Mouse (Mus musculus) CH12.LX (cell line): ENCODE measurements at regions not wholly inside any gene's neighbourhood (a gene's known extent, or its start where the extent isn't known, plus 50 kb on each side); places are given as distances from the start of the nearest gene placed in this dataset.

Experiments
- DNase-seq: peaks from one replicate; pipeline ENCODE4 v3.0.0-alpha.2; 2013; ENCODE audit errors: extremely low read depth
- H3K27ac ChIP-seq: 2 replicates; pipeline ENCODE4 v1.5.1; 2012; ENCODE audit warnings: low read depth, mild to moderate bottlenecking, control low read depth, moderate library complexity; ENCODE audit not compliant: insufficient read depth
- H3K27me3 ChIP-seq: replicated peaks from 2 replicates; pipeline ENCODE3; 2012; ENCODE audit warnings: inconsistent platforms
- H3K36me3 ChIP-seq, 2 experiments: replicated peaks in 1 of 2; 2 replicates each; pipeline versions ENCODE3 to v1.6.1; 2012; ENCODE audit warnings: inconsistent platforms in 1 of 2, low read length in 1 of 2, mild to moderate bottlenecking in 1 of 2, mixed read lengths in 1 of 2, moderate library complexity in 1 of 2; ENCODE audit not compliant: control insufficient read depth in 1 of 2, insufficient read depth in 1 of 2
- H3K4me1 ChIP-seq, 2 experiments: 2 replicates each; pipeline ENCODE4 v1.6.1; 2012; ENCODE audit warnings: inconsistent platforms in 1 of 2, moderate library complexity in 1 of 2; ENCODE audit not compliant: insufficient read depth in 2 of 2, control insufficient read depth in 1 of 2
- H3K4me2 ChIP-seq: 2 replicates; pipeline ENCODE4 v1.6.1; 2012; ENCODE audit warnings: low read depth, mild to moderate bottlenecking, control low read depth; ENCODE audit not compliant: poor library complexity, insufficient read depth, severe bottlenecking
- H3K4me3 ChIP-seq, 3 experiments: fragments of 150-350 bp in 1 of 3; sonication (generic) in 1 of 3; replicated peaks in 1 of 3; 2 replicates each; pipeline versions ENCODE3 to v1.5.1; 2011 to 2012; ENCODE audit warnings: low read depth in 2 of 3, low read length in 2 of 3, mild to moderate bottlenecking in 2 of 3, moderate library complexity in 2 of 3, control low read depth in 1 of 3, improper control_type of control experiment in 1 of 3, inconsistent platforms in 1 of 3, mixed read lengths in 1 of 3; ENCODE audit not compliant: poor library complexity in 1 of 3
- H3K79me2 ChIP-seq: replicated peaks from 2 replicates; pipeline ENCODE4 v1.6.1; 2012; ENCODE audit warnings: mild to moderate bottlenecking, moderate library complexity; ENCODE audit not compliant: control insufficient read depth, poor library complexity, insufficient read depth, severe bottlenecking; ENCODE audit errors: extremely low read depth
- H3K9ac ChIP-seq: 2 replicates; pipeline ENCODE4 v1.6.1; 2012; ENCODE audit warnings: low read depth, mild to moderate bottlenecking, control low read depth, moderate library complexity; ENCODE audit not compliant: insufficient read depth
- H3K9me3 ChIP-seq: replicated peaks from 2 replicates; pipeline ENCODE3; 2012; ENCODE audit warnings: low read length, inconsistent platforms, mixed read lengths
- E2F4 ChIP-seq: IDR thresholded peaks from 2 replicates; pipeline ENCODE4 v1.6.1; 2011; ENCODE audit warnings: low read depth, low read length, improper control_type of control experiment; ENCODE audit not compliant: insufficient replicate concordance
- ELF1 ChIP-seq: IDR thresholded peaks from 2 replicates; pipeline ENCODE4 v1.6.1; 2014; ENCODE audit warnings: low read depth, mild to moderate bottlenecking, inconsistent platforms, low read length, improper control_type of control experiment
- GABPA ChIP-seq: IDR thresholded peaks from 2 replicates; pipeline ENCODE4 v1.6.1; 2012; ENCODE audit warnings: low read depth, low read length, improper control_type of control experiment, inconsistent platforms; ENCODE audit not compliant: insufficient replicate concordance
- JUN ChIP-seq: IDR thresholded peaks from 2 replicates; pipeline ENCODE4 v1.6.1; 2011; ENCODE audit warnings: low read depth, mild to moderate bottlenecking, low read length, improper control_type of control experiment, moderate library complexity; ENCODE audit not compliant: insufficient read depth
- MAZ ChIP-seq: IDR thresholded peaks from 2 replicates; pipeline ENCODE4 v1.6.1; 2012; ENCODE audit warnings: low read depth, mild to moderate bottlenecking, inconsistent platforms, low read length, improper control_type of control experiment, moderate library complexity
- MYC ChIP-seq: IDR thresholded peaks from 2 replicates; pipeline ENCODE4 v1.6.1; 2011; ENCODE audit warnings: low read depth, mild to moderate bottlenecking, improper control_type of control experiment, low read length
- NRF1 ChIP-seq: IDR thresholded peaks from 2 replicates; pipeline ENCODE4 v1.6.1; 2014; ENCODE audit warnings: low read depth, mild to moderate bottlenecking, inconsistent platforms, low read length, improper control_type of control experiment, moderate library complexity
- POLR2A ChIP-seq: IDR thresholded peaks from 2 replicates; pipeline ENCODE4 v1.6.1; 2011; ENCODE audit warnings: low read depth, mild to moderate bottlenecking, improper control_type of control experiment, low read length
- POLR2AphosphoS2 ChIP-seq: IDR thresholded peaks from 2 replicates; pipeline ENCODE4 v1.6.1; 2011; ENCODE audit warnings: low read depth, low read length, improper control_type of control experiment
- RAD21 ChIP-seq: IDR thresholded peaks from 2 replicates; pipeline ENCODE4 v1.6.1; 2011; ENCODE audit warnings: low read depth, mild to moderate bottlenecking, low read length, improper control_type of control experiment, moderate library complexity
- RCOR1 ChIP-seq: conservative IDR thresholded peaks from 2 replicates; pipeline ENCODE4 v1.6.1; 2012; ENCODE audit warnings: low read depth, mild to moderate bottlenecking, inconsistent platforms, low read length, improper control_type of control experiment
- TBP ChIP-seq: conservative IDR thresholded peaks from 2 replicates; pipeline ENCODE4 v1.6.1; 2011; ENCODE audit warnings: low read depth, low read length, improper control_type of control experiment
- UBTF ChIP-seq: IDR thresholded peaks from 2 replicates; pipeline ENCODE4 v1.6.1; 2012; ENCODE audit warnings: low read depth, mild to moderate bottlenecking, inconsistent platforms, low read length, improper control_type of control experiment, moderate library complexity
- ZKSCAN1 ChIP-seq: IDR thresholded peaks from 2 replicates; pipeline ENCODE4 v1.6.1; 2012; ENCODE audit warnings: low read depth, inconsistent platforms, low read length, improper control_type of control experiment, borderline replicate concordance
- dilution Hi-C: fragments of 300-500 bp; cut with MboI; formaldehyde crosslinking; loops from 2 replicates; pipeline ENCODE4 v1.14.3; 2020; ENCODE audit warnings: low sequenced_read_pairs; ENCODE audit not compliant: extremely low pct_unique_long_range_greater_than_20kb, extremely low pct_ligation_motif_present
- in situ Hi-C: fragments of 300-500 bp; cut with MboI; formaldehyde crosslinking; loops from 3 replicates; pipeline ENCODE4 v1.14.3; 2019; ENCODE audit warnings: low sequenced_read_pairs, low pct_ligation_motif_present, low pct_unique_long_range_greater_than_20kb, mixed read lengths

- no peaks in the 10 kb centered on the region for H3K27me3 ChIP-seq
- H3K9ac ChIP-seq, result no peak overlapping the region
- TF ChIP-seq RCOR1 (no peak), MYC (no peak), POLR2AphosphoS2 (no peak), NRF1 (no peak), TBP (no peak), POLR2A (no peak), JUN (no peak), GABPA (no peak), ZKSCAN1 (no peak), UBTF (no peak), E2F4 (no peak)
- peaks cover 60% of the 10 kb centered on the region for H3K9me3 ChIP-seq
- H3K4me1 ChIP-seq, result no peaks in the 10 kb centered on the region
- in situ Hi-C loops, result no loop called here
- H3K79me2 ChIP-seq, result no peaks in the 10 kb centered on the region
- dilution Hi-C loops, result no loop called here
- H3K4me3 ChIP-seq, result no peak overlapping the region
- no peaks in the 10 kb centered on the region for H3K36me3 ChIP-seq
- DNase-seq, result no peak
- H3K4me2 ChIP-seq, result no peak overlapping the region
- no peak overlapping the region for H3K27ac ChIP-seq
These were observed 183.6 kb upstream of the Fam19a5 start for GRCm38 (mm10) chr15:87360457-87360856.

GRCm38 (mm10) chr15:87365712-87366361, 178.3 kb upstream of the Fam19a5 start:
- Histone ChIP-seq H3K4me1 (no peaks in the 10 kb centered on the region), H3K27ac (no peak overlapping the region), H3K27me3 (no peaks in the 10 kb centered on the region), H3K9me3 (peaks cover 78% of the 10 kb centered on the region), H3K4me2 (no peak overlapping the region), H3K79me2 (no peaks in the 10 kb centered on the region), H3K4me3 (no peak overlapping the region)
- DNase-seq, result no peak
- TF ChIP-seq RAD21 (no peak), ELF1 (no peak), POLR2AphosphoS2 (no peak), MYC (no peak), RCOR1 (no peak), MAZ (no peak), E2F4 (no peak)
- TF ChIP-seq, all 38 proteins: peak for 0
- in situ Hi-C loops (no loop called here), dilution Hi-C loops (no loop called here)
- Histone ChIP-seq H3K9ac (no peak overlapping the region), H3K36me3 (no peaks in the 10 kb centered on the region)
